Mouse (Mus musculus) CH12.LX (cell line): ENCODE measurements at regions not wholly inside any gene's neighbourhood (a gene's known extent, or its start where the extent isn't known, plus 50 kb on each side); places are given as distances from the start of the nearest gene placed in this dataset.

Experiments
- DNase-seq: peaks from one replicate; pipeline ENCODE4 v3.0.0-alpha.2; 2013; ENCODE audit errors: extremely low read depth
- H3K27ac ChIP-seq: 2 replicates; pipeline ENCODE4 v1.5.1; 2012; ENCODE audit warnings: low read depth, mild to moderate bottlenecking, control low read depth, moderate library complexity; ENCODE audit not compliant: insufficient read depth
- H3K27me3 ChIP-seq: replicated peaks from 2 replicates; pipeline ENCODE3; 2012; ENCODE audit warnings: inconsistent platforms
- H3K36me3 ChIP-seq, 2 experiments: replicated peaks in 1 of 2; 2 replicates each; pipeline versions ENCODE3 to v1.6.1; 2012; ENCODE audit warnings: inconsistent platforms in 1 of 2, low read length in 1 of 2, mild to moderate bottlenecking in 1 of 2, mixed read lengths in 1 of 2, moderate library complexity in 1 of 2; ENCODE audit not compliant: control insufficient read depth in 1 of 2, insufficient read depth in 1 of 2
- H3K4me1 ChIP-seq, 2 experiments: 2 replicates each; pipeline ENCODE4 v1.6.1; 2012; ENCODE audit warnings: inconsistent platforms in 1 of 2, moderate library complexity in 1 of 2; ENCODE audit not compliant: insufficient read depth in 2 of 2, control insufficient read depth in 1 of 2
- H3K4me2 ChIP-seq: 2 replicates; pipeline ENCODE4 v1.6.1; 2012; ENCODE audit warnings: low read depth, mild to moderate bottlenecking, control low read depth; ENCODE audit not compliant: poor library complexity, insufficient read depth, severe bottlenecking
- H3K4me3 ChIP-seq, 3 experiments: fragments of 150-350 bp in 1 of 3; sonication (generic) in 1 of 3; replicated peaks in 1 of 3; 2 replicates each; pipeline versions ENCODE3 to v1.5.1; 2011 to 2012; ENCODE audit warnings: low read depth in 2 of 3, low read length in 2 of 3, mild to moderate bottlenecking in 2 of 3, moderate library complexity in 2 of 3, control low read depth in 1 of 3, improper control_type of control experiment in 1 of 3, inconsistent platforms in 1 of 3, mixed read lengths in 1 of 3; ENCODE audit not compliant: poor library complexity in 1 of 3
- H3K79me2 ChIP-seq: replicated peaks from 2 replicates; pipeline ENCODE4 v1.6.1; 2012; ENCODE audit warnings: mild to moderate bottlenecking, moderate library complexity; ENCODE audit not compliant: control insufficient read depth, poor library complexity, insufficient read depth, severe bottlenecking; ENCODE audit errors: extremely low read depth
- H3K9ac ChIP-seq: 2 replicates; pipeline ENCODE4 v1.6.1; 2012; ENCODE audit warnings: low read depth, mild to moderate bottlenecking, control low read depth, moderate library complexity; ENCODE audit not compliant: insufficient read depth
- H3K9me3 ChIP-seq: replicated peaks from 2 replicates; pipeline ENCODE3; 2012; ENCODE audit warnings: low read length, inconsistent platforms, mixed read lengths
- CHD1 ChIP-seq: IDR thresholded peaks from 2 replicates; pipeline ENCODE4 v1.6.1; 2012; ENCODE audit warnings: low read depth, low read length, improper control_type of control experiment, inconsistent platforms
- CHD2 ChIP-seq: IDR thresholded peaks from 2 replicates; pipeline ENCODE4 v1.6.1; 2011; ENCODE audit warnings: low read length, improper control_type of control experiment
- E2F4 ChIP-seq: IDR thresholded peaks from 2 replicates; pipeline ENCODE4 v1.6.1; 2011; ENCODE audit warnings: low read depth, low read length, improper control_type of control experiment; ENCODE audit not compliant: insufficient replicate concordance
- GABPA ChIP-seq: IDR thresholded peaks from 2 replicates; pipeline ENCODE4 v1.6.1; 2012; ENCODE audit warnings: low read depth, low read length, improper control_type of control experiment, inconsistent platforms; ENCODE audit not compliant: insufficient replicate concordance
- IRF4 ChIP-seq: IDR thresholded peaks from 2 replicates; pipeline ENCODE4 v1.6.1; 2014; ENCODE audit warnings: low read depth, mild to moderate bottlenecking, inconsistent platforms, low read length, improper control_type of control experiment
- JUN ChIP-seq: IDR thresholded peaks from 2 replicates; pipeline ENCODE4 v1.6.1; 2011; ENCODE audit warnings: low read depth, mild to moderate bottlenecking, low read length, improper control_type of control experiment, moderate library complexity; ENCODE audit not compliant: insufficient read depth
- JUND ChIP-seq: conservative IDR thresholded peaks from 2 replicates; pipeline ENCODE4 v1.6.1; 2011; ENCODE audit warnings: low read depth, low read length, improper control_type of control experiment
- MAFK ChIP-seq: IDR thresholded peaks from 2 replicates; pipeline ENCODE4 v1.6.1; 2011; ENCODE audit warnings: low read length, improper control_type of control experiment; ENCODE audit not compliant: insufficient replicate concordance
- MAX ChIP-seq: IDR thresholded peaks from 2 replicates; pipeline ENCODE4 v1.6.1; 2011; ENCODE audit warnings: low read length, improper control_type of control experiment
- MXI1 ChIP-seq: IDR thresholded peaks from 2 replicates; pipeline ENCODE4 v1.6.1; 2011; ENCODE audit warnings: mild to moderate bottlenecking, low read depth, low read length, improper control_type of control experiment
- MYC ChIP-seq: IDR thresholded peaks from 2 replicates; pipeline ENCODE4 v1.6.1; 2011; ENCODE audit warnings: low read depth, mild to moderate bottlenecking, improper control_type of control experiment, low read length
- NRF1 ChIP-seq: IDR thresholded peaks from 2 replicates; pipeline ENCODE4 v1.6.1; 2014; ENCODE audit warnings: low read depth, mild to moderate bottlenecking, inconsistent platforms, low read length, improper control_type of control experiment, moderate library complexity
- POLR2A ChIP-seq: IDR thresholded peaks from 2 replicates; pipeline ENCODE4 v1.6.1; 2011; ENCODE audit warnings: low read depth, mild to moderate bottlenecking, improper control_type of control experiment, low read length
- POLR2AphosphoS2 ChIP-seq: IDR thresholded peaks from 2 replicates; pipeline ENCODE4 v1.6.1; 2011; ENCODE audit warnings: low read depth, low read length, improper control_type of control experiment
- RCOR1 ChIP-seq: conservative IDR thresholded peaks from 2 replicates; pipeline ENCODE4 v1.6.1; 2012; ENCODE audit warnings: low read depth, mild to moderate bottlenecking, inconsistent platforms, low read length, improper control_type of control experiment
- SIN3A ChIP-seq: IDR thresholded peaks from 2 replicates; pipeline ENCODE4 v1.6.1; 2012; ENCODE audit warnings: low read length, improper control_type of control experiment, inconsistent platforms
- SMC3 ChIP-seq: IDR thresholded peaks from 2 replicates; pipeline ENCODE4 v1.6.1; 2011; ENCODE audit warnings: low read depth, low read length, improper control_type of control experiment
- UBTF ChIP-seq: IDR thresholded peaks from 2 replicates; pipeline ENCODE4 v1.6.1; 2012; ENCODE audit warnings: low read depth, mild to moderate bottlenecking, inconsistent platforms, low read length, improper control_type of control experiment, moderate library complexity
- USF2 ChIP-seq: conservative IDR thresholded peaks from 2 replicates; pipeline ENCODE4 v1.6.1; 2011; ENCODE audit warnings: low read depth, low read length, improper control_type of control experiment
- ZKSCAN1 ChIP-seq: IDR thresholded peaks from 2 replicates; pipeline ENCODE4 v1.6.1; 2012; ENCODE audit warnings: low read depth, inconsistent platforms, low read length, improper control_type of control experiment, borderline replicate concordance
- ZNF384 ChIP-seq: IDR thresholded peaks from 2 replicates; pipeline ENCODE4 v1.6.1; 2012; ENCODE audit warnings: low read depth, low read length, improper control_type of control experiment, inconsistent platforms
- dilution Hi-C: fragments of 300-500 bp; cut with MboI; formaldehyde crosslinking; loops from 2 replicates; pipeline ENCODE4 v1.14.3; 2020; ENCODE audit warnings: low sequenced_read_pairs; ENCODE audit not compliant: extremely low pct_unique_long_range_greater_than_20kb, extremely low pct_ligation_motif_present
- in situ Hi-C: fragments of 300-500 bp; cut with MboI; formaldehyde crosslinking; loops from 3 replicates; pipeline ENCODE4 v1.14.3; 2019; ENCODE audit warnings: low sequenced_read_pairs, low pct_ligation_motif_present, low pct_unique_long_range_greater_than_20kb, mixed read lengths

DNA sequence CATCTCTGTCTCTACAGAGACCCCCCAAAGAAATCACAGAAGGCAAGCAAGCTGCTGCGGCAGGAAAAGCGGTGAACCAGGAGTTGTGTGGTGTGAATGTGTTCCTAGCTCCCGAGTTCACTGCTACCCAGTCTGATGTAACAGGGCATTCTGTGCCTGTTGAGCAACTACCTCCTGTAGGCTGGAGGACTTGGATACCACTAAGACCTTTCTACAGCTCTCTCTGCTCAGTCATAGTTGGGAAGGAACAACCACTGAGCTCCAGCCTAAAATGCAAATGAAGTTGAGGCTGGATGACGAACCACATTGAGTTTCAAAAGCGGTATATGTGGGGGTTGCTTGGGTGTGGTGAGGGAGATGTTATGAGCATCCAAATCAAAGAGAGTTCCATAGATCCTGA lies 315.1 kb downstream of the Rnd3 start:
- no peaks in the 10 kb centered on the region for H3K9me3 ChIP-seq
- no peaks in the 10 kb centered on the region for H3K79me2 ChIP-seq
- no peak overlapping the region for H3K9ac ChIP-seq
- H3K27me3 ChIP-seq, result no peaks in the 10 kb centered on the region
- H3K4me1 ChIP-seq, result peaks cover 0 to 18% of the 10 kb centered on the region in 2 experiments; a peak in 2 of 4 replicates
- in situ Hi-C loops (loop anchor here (25.0 kb wide), 1 partner anchor 521 kb away; no protein-coding TSS in a partner anchor), dilution Hi-C loops (no loop called here)
- no peak overlapping the region for H3K27ac ChIP-seq
- no peaks in the 10 kb centered on the region for H3K36me3 ChIP-seq
- no peak for DNase-seq
- H3K4me2 ChIP-seq, result no peak overlapping the region; the same call in 1 of the 2 replicates
- H3K4me3 ChIP-seq, result no peak overlapping the region
- TF ChIP-seq CHD2 (no peak), MXI1 (no peak), E2F4 (no peak), CHD1 (no peak), NRF1 (no peak), MYC (no peak)

DNA sequence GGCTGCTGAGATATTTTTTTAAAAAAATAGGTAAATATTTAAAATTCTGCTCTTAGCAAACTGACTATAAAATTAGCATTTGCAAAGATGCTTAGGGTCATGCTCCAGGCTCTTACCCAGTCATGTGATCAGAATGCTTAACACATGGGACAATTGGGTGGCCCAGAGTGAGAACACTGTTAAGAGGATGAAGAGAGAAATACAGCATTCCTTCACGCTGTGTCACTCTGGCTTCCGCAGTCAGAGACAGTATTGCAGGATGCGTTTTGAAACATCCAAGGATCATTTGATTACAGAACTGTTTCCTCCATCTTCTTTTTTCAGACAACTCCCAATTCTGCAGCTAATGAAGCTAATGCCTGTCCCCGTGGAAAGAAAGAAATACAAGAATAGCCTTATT lies 316.4 kb downstream of the Rnd3 start:
- in situ Hi-C loops (loop anchor here (25.0 kb wide), 1 partner anchor 520 kb away; no protein-coding TSS in a partner anchor), dilution Hi-C loops (no loop called here)
- DNase-seq, result no peak
- Histone ChIP-seq H3K4me3 (no peak overlapping the region), H3K9me3 (no peaks in the 10 kb centered on the region), H3K36me3 (no peaks in the 10 kb centered on the region), H3K4me2 (no peak overlapping the region), H3K79me2 (no peaks in the 10 kb centered on the region), H3K9ac (no peak overlapping the region), H3K4me1 (peaks cover 0 to 18% of the 10 kb centered on the region in 2 experiments; a peak in 2 of 4 replicates), H3K27me3 (no peaks in the 10 kb centered on the region), H3K27ac (no peak overlapping the region)
- TF ChIP-seq RCOR1 (no peak), UBTF (no peak), ZNF384 (no peak), MAFK (no peak), IRF4 (no peak), POLR2AphosphoS2 (no peak), JUND (no peak), CHD2 (no peak), USF2 (no peak), NRF1 (no peak), POLR2A (no peak), MAX (no peak), SMC3 (no peak), JUN (no peak), GABPA (no peak), SIN3A (no peak), ZKSCAN1 (no peak)
